Mouse (Mus musculus) heart, postnatal 25 days (tissue): Measurements from ENCODE around the gene Olfr441. TPM values are rescaled to one million over a fixed set of nuclear protein-coding genes. Genes with fewer than 3 reads are reported as not detected.
"Not testable (repeated sequence)": the region's sequence is repeated elsewhere in the genome, so short reads cannot be mapped to it uniquely, and the experiment has no call there.

ENCODE experiments used
- DNase-seq: peaks from one replicate; pipeline ENCODE4 v3.0.0; 2022; ENCODE audit warnings: low spot score
- intact Hi-C: fragments of 180-260 bp; cut with DNase I; formaldehyde crosslinking; loops from one replicate; pipeline ENCODE4 v1.15.1; 2025
- total RNA-seq, 2 experiments: library from RNA; stranded (reverse); gene quantifications; 2 replicates each; pipeline ENCODE4 v1.2.3; 2021

The Olfr441 gene
- total RNA-seq: not detected

- DNase-seq, intact Hi-C loops: not testable (repeated sequence)
Observed at GRCm38 (mm10) chr6:43106069-43106468, at the start of gene Olfr441. Gene Olfr441, plus strand, starts transcription at chr6:43106369.

GRCm38 (mm10) chr6:43078750-43079149 lies 27.4 kb upstream of the Olfr441 start:
- DNase-seq: no peak
- intact Hi-C loops: no loop called here

GRCm38 (mm10) chr6:43081405-43081804 lies 24.8 kb upstream of the Olfr441 start:
- DNase-seq, intact Hi-C loops: not testable (repeated sequence)

GRCm38 (mm10) chr6:43146267-43146666 lies 40.1 kb downstream of the Olfr441 start, which contains the start of gene Olfr237-ps1:
Gene Olfr237-ps1, plus strand, starts transcription at chr6:43146567.
- intact Hi-C loops: not testable (repeated sequence)

GRCm38 (mm10) chr6:43159502-43159901 lies 53.3 kb downstream of the Olfr441 start:
- intact Hi-C loops: no loop called here
- DNase-seq: no peak

More at GRCm38 (mm10) chr6:43146267-43146666, 40.1 kb downstream of the Olfr441 start, which contains the start of gene Olfr237-ps1:
- DNase-seq: not testable (repeated sequence)

GRCm38 (mm10) chr6:43162982-43163381 lies 56.8 kb downstream of the Olfr441 start, which contains the start of gene Olfr437:
Gene Olfr437, plus strand, starts transcription at chr6:43163282.
- intact Hi-C loops: no loop called here
- no peak for DNase-seq

- DNase-seq: no peak
Observed at GRCm38 (mm10) chr6:43167246-43167645, 61.1 kb downstream of the Olfr441 start.

More at GRCm38 (mm10) chr6:43167246-43167645, 61.1 kb downstream of the Olfr441 start:
- intact Hi-C loops: no loop called here

Other genes starting within 250 kb of the Olfr441 start
- not detected for gene Olfr448, start 215.9 kb upstream of the Olfr441 start, total RNA-seq
- not detected for gene Olfr447, start 197.5 kb upstream of the Olfr441 start, total RNA-seq
- not detected for gene Olfr446, start 185.0 kb upstream of the Olfr441 start, total RNA-seq
- not detected for gene Olfr444, start 157.3 kb upstream of the Olfr441 start, total RNA-seq
- not detected for gene Olfr237-ps1, start 40.2 kb downstream of the Olfr441 start, total RNA-seq
- gene Olfr437, start 56.9 kb downstream of the Olfr441 start, total RNA-seq: not detected
- not detected for gene Olfr13, start 65.8 kb downstream of the Olfr441 start, total RNA-seq
- not detected for gene Olfr435, start 90.8 kb downstream of the Olfr441 start, total RNA-seq
- gene Olfr434, start 106.7 kb downstream of the Olfr441 start, total RNA-seq: not detected
- gene Olfr47, start 125.2 kb downstream of the Olfr441 start, total RNA-seq: not detected
- gene Arhgef5, start 159.2 kb downstream of the Olfr441 start, total RNA-seq: 10 to 100 TPM; 12.1 to 12.4 TPM
- gene Nobox, start 203.2 kb downstream of the Olfr441 start, total RNA-seq: not detected